Mouse (Mus musculus) thymus, postnatal 0 days (tissue): ENCODE measurements at regions not wholly inside any gene's neighbourhood (a gene's known extent, or its start where the extent isn't known, plus 50 kb on each side); places are given as distances from the start of the nearest gene placed in this dataset.

ENCODE experiments used
- DNase-seq: peaks from one replicate; pipeline ENCODE4 v3.0.0-alpha.2; 2015; ENCODE audit warnings: low spot score

- no peak for DNase-seq
These were observed 676.9 kb upstream of the A1bg start for GRCm38 (mm10) chr15:61599734-61600133.

- DNase-seq: no peak
These were observed 673.5 kb upstream of the A1bg start for GRCm38 (mm10) chr15:61596318-61596717.

GRCm38 (mm10) chr15:61588956-61589355, 666.1 kb upstream of the A1bg start:
- no peak for DNase-seq

- DNase-seq: peak; percentile 20
These were observed 659.5 kb upstream of the A1bg start for GRCm38 (mm10) chr15:61582335-61582734.

- DNase-seq: no peak
These were observed 640.5 kb upstream of the A1bg start for GRCm38 (mm10) chr15:61563347-61563746.

- DNase-seq: no peak
These were observed 639.4 kb upstream of the A1bg start for GRCm38 (mm10) chr15:61562252-61562651.

GRCm38 (mm10) chr15:61553908-61554307, 631.1 kb upstream of the A1bg start:
- DNase-seq: no peak

GRCm38 (mm10) chr15:61553081-61553680, 630.4 kb upstream of the A1bg start:
- no peak for DNase-seq

- no peak for DNase-seq
These were observed 628.4 kb upstream of the A1bg start for GRCm38 (mm10) chr15:61551206-61551605.

GRCm38 (mm10) chr15:61548400-61548799, 625.6 kb upstream of the A1bg start:
- DNase-seq: no peak

- no peak for DNase-seq
These were observed 623.8 kb upstream of the A1bg start for GRCm38 (mm10) chr15:61546608-61547007.

GRCm38 (mm10) chr15:61544074-61544473, 621.3 kb upstream of the A1bg start:
- DNase-seq: no peak

GRCm38 (mm10) chr15:61541643-61542042, 618.8 kb upstream of the A1bg start:
- no peak for DNase-seq

GRCm38 (mm10) chr15:61540753-61541421, 618.1 kb upstream of the A1bg start:
- DNase-seq: peak; percentile 74

- DNase-seq: peak; percentile 7
These were observed 616.1 kb upstream of the A1bg start for GRCm38 (mm10) chr15:61538930-61539329.

GRCm38 (mm10) chr15:61538169-61538755, 615.5 kb upstream of the A1bg start:
- DNase-seq: no peak

GRCm38 (mm10) chr15:61536332-61536716, 613.5 kb upstream of the A1bg start:
- DNase-seq: no peak

GRCm38 (mm10) chr15:61535644-61536331, 613.0 kb upstream of the A1bg start:
- DNase-seq: no peak

GRCm38 (mm10) chr15:61535180-61535579, 612.4 kb upstream of the A1bg start:
- DNase-seq: no peak

- DNase-seq: no peak
These were observed 610.0 kb upstream of the A1bg start for GRCm38 (mm10) chr15:61532808-61533207.

GRCm38 (mm10) chr15:61532040-61532439, 609.2 kb upstream of the A1bg start:
- DNase-seq: no peak

GRCm38 (mm10) chr15:61523036-61523435, 600.2 kb upstream of the A1bg start:
- no peak for DNase-seq
